Mouse (Mus musculus) ovary, postnatal 36 days (tissue): ENCODE data around the gene Trabd2b.
A peak's percentile ranks its signal among the peaks of the same experiment; 100 is the strongest.

ENCODE experiments used
- DNase-seq: peaks from one replicate; pipeline ENCODE4 v3.0.0; 2022; ENCODE audit warnings: low spot score, mixed read lengths

Trabd2b gene

DNA sequence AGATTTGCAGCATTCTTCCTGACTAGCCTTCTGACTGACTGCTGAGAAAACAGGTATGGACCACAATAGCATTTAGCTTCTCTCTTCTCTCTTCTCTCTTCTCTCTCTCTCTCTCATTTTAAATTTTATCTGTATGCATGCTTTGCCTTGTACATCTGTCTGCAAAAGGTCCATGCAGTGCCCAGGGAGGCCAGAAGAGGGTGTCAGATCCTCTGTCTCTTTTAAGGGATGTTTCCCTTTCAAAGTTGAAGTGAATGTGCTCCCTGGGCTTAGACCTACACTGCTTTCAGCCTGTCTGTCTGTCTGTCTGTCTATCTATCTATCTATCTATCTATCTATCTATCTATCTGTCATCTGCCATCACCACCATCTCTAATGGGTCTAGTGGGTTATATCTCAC is 8.9 kb upstream of the Trabd2b start:
- no peak for DNase-seq

DNA sequence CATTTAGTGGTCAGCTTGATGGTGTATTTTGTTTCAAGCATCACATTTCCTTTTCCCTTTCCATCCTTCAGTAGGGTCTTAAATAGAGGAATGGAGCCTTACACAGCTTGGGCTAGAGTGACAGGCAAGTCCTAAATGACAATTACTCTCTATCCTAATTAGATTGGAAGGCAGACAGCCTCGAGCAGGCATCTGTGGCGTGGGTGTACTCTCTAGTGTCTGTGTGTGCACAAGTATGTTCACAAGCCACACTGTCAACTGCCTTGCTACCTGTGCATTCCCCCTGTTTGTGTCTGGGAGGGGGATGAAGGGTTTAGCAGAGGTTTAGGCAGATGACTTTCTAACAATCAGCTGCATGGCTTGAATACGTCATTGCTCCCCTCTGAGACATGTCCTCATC is 6.7 kb upstream of the Trabd2b start:
- no peak for DNase-seq

DNA sequence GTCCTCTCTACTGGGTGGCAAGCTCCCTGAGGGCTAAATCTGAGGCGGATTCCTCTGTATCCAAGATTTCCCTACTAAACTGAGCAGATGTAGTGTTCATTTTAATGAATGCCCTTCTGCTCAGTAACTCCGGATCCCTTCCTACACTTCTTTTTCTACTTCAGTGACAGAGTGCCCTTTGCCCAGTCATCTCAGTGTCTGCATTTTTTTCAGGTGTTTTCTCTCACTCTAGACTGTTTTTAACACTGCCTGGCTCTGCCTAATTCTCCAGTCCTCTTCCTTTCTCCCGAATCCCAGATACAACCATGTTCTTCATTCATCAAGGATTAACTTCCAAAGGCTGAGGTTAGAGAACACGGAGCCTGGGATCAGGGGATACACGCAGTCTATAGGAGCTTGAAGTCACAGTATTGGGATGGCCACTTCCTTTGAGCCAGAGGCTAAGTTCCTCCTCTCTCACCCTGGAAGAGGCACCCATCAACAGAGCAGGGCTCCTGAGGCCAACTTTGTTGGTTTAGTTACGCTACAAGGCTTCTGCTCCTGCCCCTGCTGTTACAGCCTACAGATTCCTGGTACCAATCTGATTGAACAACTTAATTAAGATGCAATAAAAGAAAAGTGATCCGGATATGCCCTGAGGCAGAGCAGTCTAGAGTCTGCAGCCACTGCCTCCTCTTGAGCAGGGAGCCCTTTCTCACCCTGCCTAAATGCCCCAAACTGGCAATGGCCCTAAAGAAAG is 4.4 kb upstream of the Trabd2b start:
- no peak for DNase-seq

DNA sequence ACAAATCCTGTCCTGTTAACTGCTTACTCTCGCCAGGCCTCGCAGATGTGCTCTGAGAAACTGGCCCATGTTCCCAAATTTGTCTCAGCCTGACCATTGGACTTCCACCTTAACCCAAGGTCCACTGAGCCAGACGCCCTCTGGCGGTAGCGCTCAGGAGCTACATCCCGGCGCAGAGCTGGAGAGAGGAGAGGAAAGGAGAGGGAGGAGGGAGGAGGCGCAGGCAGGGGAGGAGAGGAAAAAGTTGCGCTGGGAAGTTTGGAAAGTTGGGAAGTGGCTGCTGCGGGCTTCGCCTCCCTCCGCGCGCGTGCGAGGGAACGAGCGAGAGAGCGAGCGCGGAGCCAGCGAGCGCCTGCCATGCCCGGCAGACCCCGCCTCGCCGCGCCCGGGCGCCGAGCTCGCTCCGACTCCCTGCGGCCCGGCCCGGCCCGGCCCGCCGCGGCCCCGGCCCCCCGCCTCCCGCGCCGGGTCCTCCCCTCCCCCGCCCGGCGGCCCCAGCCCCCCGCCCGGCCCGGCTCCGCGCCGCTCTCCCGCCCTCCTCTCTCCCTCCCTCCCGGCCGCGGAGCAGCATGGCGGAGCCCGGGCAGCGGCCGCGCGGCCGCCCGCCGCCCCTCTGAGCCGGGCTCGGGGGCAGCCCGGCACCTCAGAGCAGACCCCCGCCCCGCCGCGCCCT is 706 bp upstream of the Trabd2b start:
- DNase-seq: peak; percentile 88

DNA sequence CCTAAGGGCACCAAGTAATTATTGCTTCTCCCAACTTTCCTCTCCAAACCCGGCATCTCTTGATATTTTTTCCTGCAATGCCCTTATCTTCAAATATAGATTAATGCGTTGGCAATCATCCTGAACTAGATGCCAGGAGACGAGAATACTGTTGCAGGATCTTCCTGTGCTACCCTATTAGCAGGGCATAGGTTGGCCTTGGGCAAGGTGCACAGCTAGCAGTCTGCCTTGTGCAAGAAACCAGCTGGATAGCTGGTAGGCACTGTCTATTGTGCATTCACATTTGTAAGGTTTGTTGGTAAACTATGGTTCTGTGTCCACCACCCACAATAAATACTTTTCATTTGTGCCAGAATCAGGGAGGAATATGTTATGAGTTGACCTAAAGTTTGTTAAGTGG is 992 bp downstream of the Trabd2b start:
- no peak for DNase-seq

DNA sequence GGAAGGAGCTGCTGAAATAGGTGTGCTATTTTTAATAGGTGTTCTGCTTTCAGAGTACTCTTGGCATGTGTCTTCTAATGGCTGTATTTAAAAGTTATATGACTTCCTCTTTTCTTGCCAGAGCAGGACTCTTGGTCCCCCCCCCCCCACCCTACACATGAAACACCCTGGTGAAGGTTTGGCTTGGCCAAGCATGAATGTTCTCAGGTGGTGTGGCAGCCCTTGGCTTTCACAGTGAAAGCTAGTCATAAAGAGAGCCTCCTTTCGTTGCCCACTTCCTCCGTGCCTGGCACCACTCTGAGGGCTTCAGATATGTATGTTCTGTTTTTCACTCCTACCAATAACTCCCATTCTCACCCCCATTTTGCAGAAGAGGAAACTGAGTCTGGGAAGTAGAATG is 1.8 kb downstream of the Trabd2b start:
- no peak for DNase-seq

DNA sequence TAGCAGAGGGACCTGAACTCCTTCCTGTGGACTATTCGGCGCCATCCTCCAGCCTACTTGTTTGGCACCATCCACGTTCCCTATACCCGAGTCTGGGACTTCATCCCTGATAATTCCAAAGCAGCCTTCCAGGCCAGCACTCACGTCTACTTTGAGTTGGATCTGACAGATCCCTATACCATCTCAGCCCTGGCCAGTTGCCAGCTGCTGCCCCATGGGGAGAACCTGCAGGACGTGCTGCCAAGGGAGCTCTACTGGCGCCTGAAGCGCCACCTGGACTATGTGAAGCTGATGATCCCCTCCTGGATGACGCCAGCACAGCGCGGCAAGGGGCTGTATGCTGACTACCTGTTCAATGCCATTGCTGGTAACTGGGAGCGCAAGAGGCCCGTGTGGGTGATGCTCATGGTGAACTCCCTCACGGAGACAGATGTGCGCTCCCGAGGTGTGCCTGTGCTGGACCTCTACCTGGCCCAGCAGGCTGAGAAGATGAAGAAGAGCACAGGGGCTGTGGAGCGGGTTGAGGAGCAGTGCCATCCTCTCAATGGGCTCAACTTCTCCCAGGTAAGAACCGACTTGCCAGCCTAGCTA is 2.5 kb downstream of the Trabd2b start:
- DNase-seq: no peak

DNA sequence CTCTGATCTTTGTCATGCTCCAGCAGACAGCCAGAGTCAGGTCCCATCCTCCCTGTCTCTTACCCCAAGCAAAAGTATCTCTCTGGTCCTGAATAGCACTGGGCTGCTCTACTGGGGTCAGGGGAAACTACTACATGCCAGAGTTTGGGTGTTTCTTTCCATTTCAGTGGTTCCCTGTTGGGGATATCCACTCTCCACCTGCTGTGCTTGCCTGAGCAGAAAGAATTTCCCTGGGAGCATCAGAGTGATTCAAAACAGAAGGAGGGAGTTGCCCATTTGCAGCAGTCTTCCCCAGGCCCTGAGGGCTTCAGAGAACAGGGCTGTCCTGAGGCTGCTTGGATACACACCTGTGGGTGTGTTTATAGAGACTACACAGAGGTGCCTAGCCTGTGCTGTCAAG is 3.0 kb downstream of the Trabd2b start:
- no peak for DNase-seq

DNA sequence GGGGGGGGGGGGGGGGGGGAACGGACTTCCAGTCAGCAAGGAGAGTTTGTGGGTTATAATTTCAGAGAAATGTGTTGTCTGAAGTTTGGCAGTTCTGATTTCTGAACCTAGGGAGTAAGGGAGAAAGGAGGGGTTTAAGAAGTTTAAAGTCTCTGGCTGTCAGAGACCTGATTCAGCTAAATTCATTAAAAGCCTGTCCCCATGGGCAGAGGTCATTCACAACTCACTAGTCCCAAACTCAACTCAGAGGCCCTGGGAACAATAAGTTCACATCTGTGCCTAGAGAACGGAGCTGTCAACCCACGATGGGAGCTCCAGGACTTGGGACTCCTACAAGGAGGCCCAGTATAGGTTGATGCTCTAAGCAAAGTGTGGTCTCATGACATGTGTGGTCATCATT is 3.5 kb downstream of the Trabd2b start:
- DNase-seq: no peak

DNA sequence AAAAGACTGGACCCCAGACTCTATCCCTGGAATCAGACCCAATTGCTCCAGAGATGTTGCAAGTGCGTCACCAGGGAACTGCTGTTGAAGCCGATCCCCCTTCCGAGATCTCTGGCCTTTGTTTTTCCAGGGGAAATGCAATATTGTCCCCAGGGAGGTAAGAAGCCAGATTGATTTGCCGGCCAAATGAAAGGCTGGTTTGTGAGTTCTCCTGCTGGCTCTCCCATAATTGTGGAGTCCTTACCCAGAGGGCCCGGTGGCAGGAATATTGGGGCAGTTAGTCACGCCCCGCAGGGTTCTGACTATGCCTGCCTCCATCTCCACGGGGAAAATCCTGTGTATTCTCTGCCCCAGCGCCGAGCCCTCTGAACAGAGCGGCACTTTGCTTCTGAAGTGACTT is 3.9 kb downstream of the Trabd2b start:
- no peak for DNase-seq

DNA sequence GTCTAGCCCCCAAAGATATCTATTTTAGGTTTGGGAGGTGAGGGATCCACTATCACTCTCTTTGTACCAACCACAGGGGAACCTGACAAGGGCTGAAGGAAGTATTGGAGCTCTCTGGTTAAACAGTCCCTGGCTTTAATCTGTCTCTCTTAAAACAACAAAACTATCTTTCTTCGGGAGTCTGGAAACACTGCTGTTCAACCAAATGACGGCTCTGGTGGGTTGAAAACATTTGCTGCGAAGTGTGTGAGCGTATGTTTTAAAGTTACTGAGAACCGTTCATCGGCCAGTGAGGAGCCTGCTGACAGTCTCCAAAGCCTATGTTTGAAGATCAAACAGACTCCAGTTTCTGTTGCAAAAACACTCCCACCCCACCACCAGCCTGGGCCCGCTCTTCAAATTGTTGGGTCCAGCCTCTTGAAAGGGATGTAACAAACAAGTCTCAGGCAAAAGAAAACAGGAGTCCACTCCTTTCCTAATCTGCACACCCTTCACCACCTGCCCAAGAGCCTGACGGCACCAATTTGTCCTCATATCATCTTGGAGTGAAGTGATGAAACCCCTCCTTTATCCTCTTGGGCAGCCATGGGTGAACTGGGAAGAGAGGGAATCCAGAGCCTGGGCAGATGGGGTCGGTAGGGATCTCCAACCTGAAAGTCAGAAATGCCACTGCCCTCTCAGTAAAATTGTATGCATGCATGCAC is 4.6 kb downstream of the Trabd2b start:
- no peak for DNase-seq

DNA sequence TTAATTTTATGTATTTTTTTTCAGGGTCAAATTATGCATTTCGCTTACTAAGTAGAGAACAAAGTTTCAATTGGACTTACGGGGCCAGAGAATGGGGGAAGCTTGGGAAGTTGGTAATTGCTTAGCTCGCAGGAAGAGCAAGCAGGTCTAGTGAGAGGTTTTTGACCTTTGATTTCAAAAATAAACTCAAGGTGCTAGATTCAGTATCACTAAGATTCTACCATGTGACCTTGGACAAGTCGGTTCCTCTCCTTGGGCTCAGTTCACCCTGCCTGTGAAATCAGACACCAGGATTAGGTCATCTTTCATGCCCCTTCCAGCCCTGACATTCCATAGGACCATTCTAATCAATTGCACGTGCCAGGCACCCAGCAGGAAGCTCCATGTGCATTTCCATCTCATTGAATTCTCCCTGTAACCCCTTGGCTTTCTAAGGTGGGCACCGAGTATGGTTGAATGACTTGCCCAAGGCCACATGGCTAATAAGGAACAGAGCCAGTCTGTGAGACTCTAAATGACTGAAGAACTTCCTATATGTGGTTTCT is 5.4 kb downstream of the Trabd2b start:
- DNase-seq: no peak

DNA sequence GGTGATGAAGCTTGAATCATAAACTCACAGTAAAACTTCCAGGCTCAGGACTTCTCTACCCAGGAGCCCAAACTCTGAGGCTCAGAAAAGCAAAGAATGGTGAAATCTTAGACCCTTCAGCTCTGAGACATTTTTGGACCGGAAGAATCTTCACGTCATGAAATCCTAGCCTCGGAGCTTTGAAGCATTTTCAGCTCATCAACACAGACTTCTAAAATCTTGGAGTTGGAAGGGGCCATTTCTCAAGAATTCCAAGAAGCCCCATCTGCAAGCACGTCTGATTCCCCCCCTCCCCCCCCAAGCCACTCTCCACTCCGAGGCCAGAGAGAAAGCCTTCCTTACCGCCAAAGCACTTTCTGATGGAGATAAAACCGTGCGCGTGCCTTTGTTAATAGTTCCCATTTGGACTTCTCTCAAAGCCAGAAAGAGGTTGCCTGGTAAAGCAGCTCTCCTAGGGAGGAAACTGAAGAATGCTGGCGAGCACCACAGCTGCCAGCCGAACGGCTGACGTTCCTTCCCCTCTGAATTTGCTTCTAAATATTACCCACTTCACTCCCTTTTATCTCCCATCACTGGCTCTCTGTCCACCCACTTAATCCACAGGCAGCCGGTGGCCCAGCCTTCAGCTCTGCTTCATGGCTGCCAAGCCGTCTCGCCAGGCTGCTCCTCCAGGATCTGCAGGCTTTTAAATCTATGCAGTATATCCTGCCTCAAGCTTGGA is 9.6 kb downstream of the Trabd2b start:
- no peak for DNase-seq

DNA sequence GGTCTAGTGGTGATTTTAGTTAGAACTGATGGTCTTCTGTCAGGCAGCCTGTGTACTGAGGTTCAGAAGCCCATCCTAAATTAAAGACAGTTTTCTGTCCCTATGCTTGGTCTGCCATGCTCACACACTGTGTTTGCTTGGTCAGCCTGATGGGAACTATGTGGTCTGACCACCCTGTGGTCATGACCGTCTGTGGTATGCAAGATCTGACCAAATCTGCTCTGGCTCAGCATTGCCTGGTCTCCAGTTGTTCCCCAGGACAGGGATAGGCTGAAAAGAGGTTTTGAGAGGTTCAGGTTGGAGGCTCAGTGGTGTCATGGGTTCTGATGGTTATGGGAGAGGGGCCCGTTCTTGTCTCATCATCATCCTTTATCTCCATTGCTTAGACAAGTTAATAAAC is 13.6 kb downstream of the Trabd2b start:
- DNase-seq: no peak

DNA sequence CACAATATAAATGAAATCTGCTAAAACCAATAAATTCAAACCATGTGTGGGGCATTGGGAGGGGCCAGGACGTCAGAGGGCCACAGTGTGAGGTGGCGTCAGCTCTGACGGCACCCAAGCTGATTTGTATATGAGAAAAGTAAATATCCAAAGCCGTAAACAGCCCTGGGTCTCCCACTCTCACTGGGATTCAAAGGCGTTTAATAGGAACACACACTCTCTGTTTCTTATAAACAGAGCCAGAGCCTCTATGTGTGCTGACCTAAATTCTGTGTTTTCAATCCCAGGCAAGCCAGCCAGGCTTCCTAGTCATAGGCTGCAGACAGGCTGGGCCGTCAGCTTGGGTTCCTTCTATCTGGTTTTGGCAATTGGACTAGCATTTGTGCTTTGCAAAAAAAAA is 16.6 kb downstream of the Trabd2b start:
- no peak for DNase-seq

DNA sequence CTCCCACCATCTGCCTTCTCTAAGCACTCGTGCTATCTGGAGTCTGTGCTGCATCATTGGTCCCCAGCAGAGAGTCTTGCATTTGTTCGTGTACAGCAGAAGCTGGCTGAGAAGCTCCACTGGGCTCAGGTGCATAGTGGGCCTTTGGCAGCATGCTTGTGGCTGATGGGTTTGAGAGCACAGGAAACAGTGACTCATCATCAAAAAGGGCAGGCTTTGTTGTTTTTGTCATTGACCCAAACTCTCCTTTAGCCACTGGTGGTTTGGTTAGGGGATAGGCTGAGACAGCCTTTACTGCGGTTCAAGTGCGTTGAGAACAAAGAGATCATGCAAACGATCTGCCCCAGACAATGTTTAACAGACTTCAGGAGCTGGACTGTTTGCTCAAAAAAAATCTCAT is 19.3 kb downstream of the Trabd2b start:
- DNase-seq: no peak

DNA sequence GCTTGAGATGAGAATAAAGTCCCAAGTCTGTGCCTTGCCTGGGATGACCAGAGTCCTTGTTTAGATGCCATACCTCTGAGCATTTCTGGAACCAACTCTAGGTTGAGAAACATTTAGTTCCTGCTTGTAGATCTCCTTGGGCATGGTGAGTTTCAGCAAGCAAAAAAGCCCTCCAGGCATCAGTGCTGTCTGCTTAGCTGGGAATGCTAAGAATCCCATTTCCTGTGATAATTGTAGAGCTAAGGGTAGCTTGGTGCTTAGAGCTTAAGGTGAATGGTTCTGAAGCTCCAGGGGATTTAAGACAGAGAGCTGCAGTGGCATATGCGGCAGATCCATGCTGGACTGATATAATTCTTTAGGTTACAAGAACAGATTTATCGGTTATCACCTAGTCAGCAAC is 26.2 kb downstream of the Trabd2b start:
- DNase-seq: no peak

DNA sequence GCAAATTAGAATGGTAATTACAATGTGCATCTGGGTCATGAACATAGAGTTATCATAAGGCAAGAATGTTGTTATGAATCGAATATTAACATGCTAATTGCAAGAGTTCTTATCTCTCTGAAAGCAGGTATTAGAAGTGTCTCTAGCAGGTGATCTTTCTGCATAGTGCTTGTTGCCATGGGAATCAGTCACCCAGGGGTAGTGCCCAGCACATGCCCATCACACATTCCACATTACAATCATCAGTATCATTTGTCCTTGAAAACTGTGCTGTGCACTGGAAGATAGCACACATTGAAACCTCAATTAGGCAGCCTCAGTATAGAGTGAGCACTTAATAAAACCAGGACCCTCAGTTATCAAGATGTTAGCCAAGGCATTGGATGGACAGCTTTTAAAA is 26.9 kb downstream of the Trabd2b start:
- no peak for DNase-seq

DNA sequence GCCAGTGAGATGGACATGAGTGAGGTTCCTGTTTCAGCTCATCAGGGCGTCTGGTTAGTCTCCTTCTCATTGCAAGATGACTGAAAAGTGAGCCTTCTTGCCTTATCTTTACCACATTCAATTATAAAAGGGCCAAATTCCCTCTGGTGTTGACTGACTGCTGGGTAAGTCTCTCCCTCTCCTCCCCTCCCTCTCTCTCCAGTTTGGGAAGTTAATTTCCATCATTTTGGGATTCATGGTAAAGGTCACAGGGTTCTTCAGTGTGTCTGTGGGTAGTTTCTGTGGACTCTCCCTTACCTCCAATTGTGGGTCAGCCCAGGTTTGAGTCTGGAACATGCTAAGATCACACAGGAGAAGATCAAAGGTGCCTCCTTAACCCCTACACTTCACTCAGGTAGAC is 28.2 kb downstream of the Trabd2b start:
- DNase-seq: no peak

DNA sequence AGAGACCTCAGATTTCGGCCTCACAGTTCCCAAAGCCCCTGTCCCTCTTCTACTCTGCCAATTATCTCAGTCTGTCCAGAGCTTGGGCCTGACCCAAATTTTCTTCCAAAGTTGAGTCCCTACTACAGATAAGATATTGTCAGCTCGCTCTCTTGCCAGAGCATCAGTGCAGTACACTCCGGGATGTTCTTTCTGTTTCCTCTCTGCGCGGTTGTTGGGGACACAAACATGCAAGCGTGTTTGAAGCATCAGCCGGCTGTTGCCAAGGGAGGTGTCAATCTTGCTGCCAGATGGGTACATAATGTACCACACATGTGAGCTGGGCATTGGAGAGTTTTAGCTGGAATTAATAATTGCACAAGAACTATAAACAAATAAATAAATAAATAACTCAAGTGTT is 28.9 kb downstream of the Trabd2b start:
- no peak for DNase-seq

DNA sequence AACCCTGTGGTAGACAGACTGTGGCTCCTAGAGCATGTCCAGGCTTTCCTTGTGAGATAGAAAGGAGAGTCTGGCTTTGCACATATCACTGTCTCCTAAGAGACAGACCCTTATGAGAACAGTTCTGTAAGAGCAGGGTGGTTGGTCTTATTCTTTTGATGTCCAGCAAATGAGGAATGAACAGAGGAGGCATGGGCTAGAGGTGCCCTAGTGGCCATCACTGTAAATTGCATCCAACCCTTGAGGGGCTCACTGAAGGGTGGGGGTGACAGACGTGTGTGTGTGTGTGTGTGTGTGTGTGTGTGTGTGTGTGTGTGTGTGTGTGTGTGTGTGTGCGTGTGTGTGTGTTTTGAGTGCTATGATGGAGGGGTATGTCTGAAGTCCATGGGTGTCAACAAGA is 32.2 kb downstream of the Trabd2b start:
- no peak for DNase-seq

DNA sequence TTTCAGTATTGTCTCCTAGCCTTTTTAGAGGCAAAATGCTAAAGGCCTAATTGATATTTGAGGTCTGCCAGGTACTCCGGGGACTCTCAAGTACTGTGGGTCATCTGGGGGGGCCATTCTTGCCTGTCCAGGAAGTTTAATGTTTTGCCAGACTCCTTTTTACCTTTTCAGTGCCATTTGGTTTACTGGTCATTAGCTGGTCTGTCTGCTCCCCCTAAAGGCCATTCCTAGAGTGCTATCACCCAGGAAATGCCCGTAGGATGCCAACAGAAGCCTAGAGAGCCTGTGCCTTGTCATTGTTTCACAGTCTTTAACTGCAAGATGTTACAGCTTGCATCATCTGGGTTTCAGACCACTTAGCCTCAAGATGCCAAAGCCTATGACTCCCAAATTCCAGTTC is 35.7 kb downstream of the Trabd2b start:
- DNase-seq: no peak
